Mouse (Mus musculus): ENCODE data around the gene C1rl.

DNA sequence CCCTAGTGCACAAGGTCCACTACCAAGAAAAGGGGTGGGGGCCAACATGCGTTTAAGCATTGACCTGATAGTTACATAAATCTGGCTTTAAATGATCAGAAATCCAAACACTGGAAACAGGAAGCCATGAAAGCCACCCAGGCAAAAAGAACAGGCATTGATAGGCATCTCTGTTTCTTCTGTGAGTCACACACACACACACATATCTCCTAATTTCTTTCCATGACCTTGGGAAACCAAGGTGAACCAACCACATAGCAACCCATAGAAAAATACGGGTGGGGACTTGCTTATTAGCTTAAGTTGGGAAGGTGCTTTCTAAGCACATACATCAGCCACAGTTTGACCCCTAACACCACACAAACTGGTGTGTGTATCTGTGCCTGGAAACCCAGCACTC is 45.6 kb upstream of the C1rl start:
- TF ChIP-seq POLR2A (IDR thresholded peaks at IDR 0.05; ENCODE audit: borderline replicate concordance, insufficient read depth, low read length) (no peak), CTCF (IDR thresholded peaks at IDR 0.05; ENCODE audit: borderline replicate concordance, insufficient read depth, low read depth, low read length) (no peak)
